ENCODE assay signal across 26 mouse cellular contexts in genomic region chr7:65441505-65441904, GRCm38 (mm10).
A peak's percentile ranks its signal among the peaks of the same experiment; 100 is the strongest.
DNase-seq lines count a peak whose midpoint lies in the region; ATAC-seq and TF ChIP-seq lines count a peak whose summit lies in the region.
"Had no signal": no experiment of that assay in that cellular context is flagged by ENCODE, and none has a peak within 500 bp of the region (broad histone marks: within the 10 kb centered on the region; RNA-seq: fewer than 3 reads in every experiment).

No protein-coding gene starts in this region.

- H3K36me3 ChIP-seq in kidney, embryonic 14.5 days (ENCODE audit: control insufficient read depth, insufficient read depth, low read length): no peaks in the 10 kb centered on the region
- H3K36me3 ChIP-seq in midbrain, postnatal 0 days (ENCODE audit: insufficient read depth, low read length): no peaks in the 10 kb centered on the region
- H3K36me3 ChIP-seq: embryonic facial prominence, embryonic 10.5 days; heart, embryonic 10.5 days; hindbrain, embryonic 15.5 days; limb, embryonic 12.5 days; liver, embryonic 13.5 days; midbrain, embryonic 13.5 days; neural tube, embryonic 12.5 days had no signal

- H3K9me3 ChIP-seq in kidney, embryonic 14.5 days (ENCODE audit: control insufficient read depth, low read length): 0 out of 2 replicates have a peak, but pooled peaks cover 2% of the 10 kb centered on the region
- no peaks in the 10 kb centered on the region for H3K9me3 ChIP-seq in midbrain, postnatal 0 days (ENCODE audit: low read length)
- H3K9me3 ChIP-seq: embryonic facial prominence, embryonic 10.5 days; heart, embryonic 10.5 days; hindbrain, embryonic 15.5 days; limb, embryonic 12.5 days; liver, embryonic 13.5 days; midbrain, embryonic 13.5 days; neural tube, embryonic 12.5 days had no signal

- H3K9ac ChIP-seq in kidney, embryonic 14.5 days (ENCODE audit: low read depth, low read length): no peak overlapping the region
- H3K9ac ChIP-seq in midbrain, postnatal 0 days (replicated peaks; ENCODE audit: low read length, poor library complexity, severe bottlenecking): no peak overlapping the region
- H3K9ac ChIP-seq: hindbrain, embryonic 15.5 days; limb, embryonic 12.5 days; liver, embryonic 13.5 days; midbrain, embryonic 13.5 days; neural tube, embryonic 12.5 days had no signal

- no peaks in the 10 kb centered on the region for H3K27me3 ChIP-seq in kidney, embryonic 14.5 days (ENCODE audit: control insufficient read depth, insufficient read depth, low read length)
- no peaks in the 10 kb centered on the region for H3K27me3 ChIP-seq in midbrain, postnatal 0 days (ENCODE audit: insufficient read depth, low read length)
- H3K27me3 ChIP-seq: hindbrain, embryonic 15.5 days; limb, embryonic 12.5 days; liver, embryonic 13.5 days; midbrain, embryonic 13.5 days; neural tube, embryonic 12.5 days had no signal

- H3K4me1 ChIP-seq in kidney, embryonic 14.5 days (ENCODE audit: control insufficient read depth, insufficient read depth, low read length): no peaks in the 10 kb centered on the region
- H3K4me1 ChIP-seq in brown adipose tissue, adult 24 weeks (ENCODE audit: control insufficient read depth, insufficient read depth, insufficient read length, low read length): peaks cover 11% of the 10 kb centered on the region; the same call in 1 of the 2 replicates
- no peaks in the 10 kb centered on the region for H3K4me1 ChIP-seq in midbrain, postnatal 0 days (ENCODE audit: insufficient read depth, low read length)
- H3K4me1 ChIP-seq: limb, embryonic 12.5 days; liver, embryonic 13.5 days; neural tube, embryonic 12.5 days had no signal

- peak; percentile 58 for DNase-seq in adrenal gland, adult 2 months
- DNase-seq in adrenal gland, adult 8-10 months: no peak
- DNase-seq in kidney, postnatal 10 days: peak; percentile 36
- DNase-seq in 3T3-L1 (ENCODE audit: low read depth, low spot score): peak; percentile 51
- no peak for DNase-seq in embryo, embryonic 10 days (ENCODE audit: low spot score)
- DNase-seq in midbrain, postnatal 0 days (ENCODE audit: low spot score): no peak
- DNase-seq: cerebellum, adult 11 months; cerebellum, adult 9-11 months; gastrocnemius, postnatal 10 days; layer of hippocampus, postnatal 36 days; liver, embryonic 13.5 days; lung, adult 2 months; retina, postnatal 1 day; right cerebral cortex, postnatal 25 days; spleen, adult 18-20 months; thymus, postnatal 25 days had no signal

- H3K4me2 ChIP-seq in kidney, embryonic 14.5 days (replicated peaks; ENCODE audit: low read depth, low read length): no peak overlapping the region
- H3K4me2 ChIP-seq in midbrain, postnatal 0 days (ENCODE audit: low read depth, low read length, poor library complexity, severe bottlenecking): no peak overlapping the region
- H3K4me2 ChIP-seq: hindbrain, embryonic 15.5 days; limb, embryonic 12.5 days; liver, embryonic 13.5 days; midbrain, embryonic 13.5 days; neural tube, embryonic 12.5 days had no signal

- H3K27ac ChIP-seq in kidney, embryonic 14.5 days (ENCODE audit: low read depth, low read length): no peak overlapping the region
- H3K27ac ChIP-seq in brown adipose tissue, adult 24 weeks (replicated peaks; ENCODE audit: low read depth, low read length): peak overlapping the region; percentile 97
- H3K27ac ChIP-seq in midbrain, postnatal 0 days (ENCODE audit: low read depth, low read length): no peak overlapping the region
- H3K27ac ChIP-seq: embryonic facial prominence, embryonic 10.5 days; heart, embryonic 10.5 days; hindbrain, embryonic 15.5 days; limb, embryonic 12.5 days; liver, embryonic 13.5 days; midbrain, embryonic 13.5 days; neural tube, embryonic 12.5 days had no signal

- WGBS in kidney, embryonic 14.5 days: 86% methylated on average over 4 of the region's 4 CpGs
- WGBS in midbrain, postnatal 0 days: 90% methylated on average over 4 of the region's 4 CpGs

- H3K4me3 ChIP-seq in kidney, embryonic 14.5 days (ENCODE audit: low read length): no peak overlapping the region
- no peak overlapping the region for H3K4me3 ChIP-seq in brown adipose tissue, adult 24 weeks (ENCODE audit: insufficient read depth, low read depth, low read length)
- no peak overlapping the region for H3K4me3 ChIP-seq in midbrain, postnatal 0 days (ENCODE audit: low read depth, low read length)
- H3K4me3 ChIP-seq: embryonic facial prominence, embryonic 10.5 days; heart, embryonic 10.5 days; hindbrain, embryonic 15.5 days; limb, embryonic 12.5 days; liver, embryonic 13.5 days; megakaryocyte, embryonic 14.5 days; midbrain, embryonic 13.5 days; neural tube, embryonic 12.5 days had no signal

- ATAC-seq in kidney, embryonic 14.5 days (ENCODE audit: low FRiP score, low TSS enrichment): no peak
- ATAC-seq in midbrain, postnatal 0 days (ENCODE audit: low FRiP score): no peak
- ATAC-seq: forebrain, embryonic 16.5 days; midbrain, embryonic 13.5 days had no signal

- no peak for TF ChIP-seq CTCF in midbrain, postnatal 0 days (IDR thresholded peaks at IDR 0.05)

Comparison
In these comparisons a context has a peak if more than half of its experiments do, and no peak if none do; other contexts are left out.
1. DNase-seq: peak in adrenal gland, adult 2 months (single experiment), kidney, postnatal 10 days (single experiment) and 3T3-L1 (single experiment); none in adrenal gland, adult 8-10 months (single experiment), embryo, embryonic 10 days (single experiment) and midbrain, postnatal 0 days (single experiment).